Mouse (Mus musculus) liver, embryonic 15.5 days (tissue): Measurements from ENCODE around the gene Gm43552. TPM values are rescaled to one million over a fixed set of nuclear protein-coding genes. Genes with fewer than 3 reads are reported as not detected.

Source experiments
- ATAC-seq: fragments of 200-750 bp; cut with Nextera tagmentation; 2 replicates; pipeline ENCODE4 v1.8.0; 2017; ENCODE audit warnings: moderate number of reproducible peaks, mild to moderate bottlenecking, moderate library complexity; ENCODE audit not compliant: insufficient read depth
- H3K27ac ChIP-seq: fragments of 300-500 bp; sonication (generic); replicated peaks from 2 replicates; pipeline ENCODE4 v1.5.1; 2015; ENCODE audit warnings: mild to moderate bottlenecking, inconsistent platforms
- H3K27me3 ChIP-seq: fragments of 300-500 bp; sonication (generic); 2 replicates; pipeline ENCODE4 v1.6.1; 2015; ENCODE audit warnings: mild to moderate bottlenecking, inconsistent platforms
- H3K36me3 ChIP-seq: fragments of 300-500 bp; sonication (generic); replicated peaks from 2 replicates; pipeline ENCODE4 v1.6.1; 2015; ENCODE audit warnings: moderate library complexity, mild to moderate bottlenecking, inconsistent platforms
- H3K4me1 ChIP-seq: fragments of 300-500 bp; sonication (generic); replicated peaks from 2 replicates; pipeline ENCODE4 v1.6.1; 2015; ENCODE audit warnings: inconsistent platforms
- H3K4me2 ChIP-seq: fragments of 300-500 bp; sonication (generic); 2 replicates; pipeline ENCODE4 v1.6.1; 2015; ENCODE audit warnings: moderate library complexity, mild to moderate bottlenecking, inconsistent platforms
- H3K4me3 ChIP-seq: fragments of 300-500 bp; sonication (generic); replicated peaks from 2 replicates; pipeline ENCODE4 v1.5.1; 2015; ENCODE audit warnings: mild to moderate bottlenecking, inconsistent platforms
- H3K9ac ChIP-seq: fragments of 300-500 bp; sonication (generic); 2 replicates; pipeline ENCODE4 v1.6.1; 2015; ENCODE audit warnings: moderate library complexity, mild to moderate bottlenecking, inconsistent platforms
- H3K9me3 ChIP-seq: fragments of 300-500 bp; sonication (generic); replicated peaks from 2 replicates; pipeline ENCODE4 v1.6.1; 2016; ENCODE audit warnings: inconsistent platforms
- WGBS: fragments of 180-500 bp; shearing (Covaris S2); methylation state at CpG from one replicate; pipeline ENCODE4 v1.1.7; 2015; ENCODE audit warnings: mixed read lengths; ENCODE audit not compliant: insufficient replicate concordance; 5-methylcytosine and 5-hydroxymethylcytosine counted together
- polyA plus RNA-seq: library from polyadenylated mRNA; unstranded; fragments of >200 nt; fragmentation: Nextera tagmentation; extraction: Ambion mirVana; gene quantifications from 2 replicates; pipeline ENCODE4 v1.2.1, GENCODE M21; 2015

Gene Gm43552
- polyA plus RNA-seq, 1 experiment from 2014 or later: not detected

DNA sequence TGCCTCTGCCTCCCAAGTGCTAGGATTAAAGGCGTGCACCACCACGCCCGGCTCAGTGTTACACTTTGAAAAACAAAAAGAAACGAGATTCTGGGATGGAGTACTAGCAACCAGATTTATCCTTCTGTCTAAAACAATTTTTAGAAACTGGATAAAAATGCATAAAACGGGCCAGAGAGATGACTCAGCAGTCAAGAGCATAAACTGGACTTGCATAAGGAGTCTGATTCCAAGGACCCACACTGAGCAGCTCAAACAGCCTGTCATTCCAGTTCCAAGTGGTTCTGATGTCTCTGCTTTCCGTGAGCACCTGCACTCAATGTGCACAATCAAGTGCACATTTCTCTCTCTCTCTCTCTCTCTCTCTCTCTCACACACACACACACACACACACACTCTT is 22.9 kb downstream of the Gm43552 start:
- Histone ChIP-seq H3K9ac (no peak overlapping the region), H3K27me3 (no peaks in the 10 kb centered on the region), H3K9me3 (no peaks in the 10 kb centered on the region), H3K4me1 (no peaks in the 10 kb centered on the region), H3K27ac (no peak overlapping the region), H3K4me3 (no peak overlapping the region), H3K36me3 (peaks cover 16% of the 10 kb centered on the region), H3K4me2 (no peak overlapping the region)
- WGBS: 70% methylated on average over 6 of the region's 6 CpGs
- no peak for ATAC-seq

DNA sequence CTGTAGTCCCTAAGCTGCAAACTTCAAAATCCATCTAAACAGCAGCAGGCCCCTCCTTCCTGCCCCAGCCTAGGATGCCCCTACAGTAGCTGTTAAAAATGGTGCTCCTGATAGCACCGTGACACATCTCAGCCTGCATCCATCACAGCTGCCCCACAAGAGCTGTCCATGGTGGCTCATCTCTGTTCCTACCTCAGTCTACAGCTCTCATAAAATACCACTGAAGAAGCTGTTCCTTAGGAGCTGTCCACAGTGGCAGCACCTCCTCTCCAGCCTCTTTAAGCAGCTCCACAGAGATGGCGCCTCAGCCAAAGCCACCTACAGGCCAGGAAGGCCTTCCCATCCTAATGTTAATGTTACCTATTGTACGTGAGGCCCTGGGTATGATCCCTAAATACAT is 25.7 kb downstream of the Gm43552 start:
- WGBS: 67% methylated on average over 3 of the region's 3 CpGs
- H3K27me3 ChIP-seq: no peaks in the 10 kb centered on the region
- H3K4me3 ChIP-seq: no peak overlapping the region
- no peak overlapping the region for H3K9ac ChIP-seq
- H3K9me3 ChIP-seq: no peaks in the 10 kb centered on the region
- ATAC-seq: no peak
- no peak overlapping the region for H3K4me2 ChIP-seq
- H3K4me1 ChIP-seq: no peaks in the 10 kb centered on the region
- no peak overlapping the region for H3K27ac ChIP-seq
- H3K36me3 ChIP-seq: peaks cover 16% of the 10 kb centered on the region

DNA sequence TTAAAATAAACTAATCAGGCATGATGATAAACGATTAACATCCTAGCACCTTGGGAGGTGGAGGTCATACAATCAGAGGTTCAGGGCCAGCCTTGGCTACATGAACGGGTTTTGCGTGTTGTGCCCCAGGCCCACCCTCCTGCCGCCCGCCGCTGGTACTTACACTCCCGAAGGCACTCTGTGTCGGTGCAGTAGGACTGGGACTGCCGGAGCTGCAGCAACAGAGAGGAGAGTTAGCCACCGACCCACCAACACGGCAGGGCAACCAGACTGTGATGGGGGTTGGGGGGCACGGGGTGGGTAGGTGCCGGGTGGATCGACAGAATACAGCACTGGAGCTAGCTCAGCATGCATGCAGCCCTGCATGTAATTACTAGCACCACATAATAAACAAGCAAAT is 32.3 kb downstream of the Gm43552 start:
- no peak overlapping the region for H3K4me3 ChIP-seq
- H3K27ac ChIP-seq: no peak overlapping the region
- WGBS: 80% methylated on average over 14 of the region's 14 CpGs
- H3K4me2 ChIP-seq: no peak overlapping the region
- H3K4me1 ChIP-seq: no peaks in the 10 kb centered on the region
- no peak overlapping the region for H3K9ac ChIP-seq
- no peak for ATAC-seq
- H3K27me3 ChIP-seq: no peaks in the 10 kb centered on the region
- no peaks in the 10 kb centered on the region for H3K9me3 ChIP-seq
- no peaks in the 10 kb centered on the region for H3K36me3 ChIP-seq

DNA sequence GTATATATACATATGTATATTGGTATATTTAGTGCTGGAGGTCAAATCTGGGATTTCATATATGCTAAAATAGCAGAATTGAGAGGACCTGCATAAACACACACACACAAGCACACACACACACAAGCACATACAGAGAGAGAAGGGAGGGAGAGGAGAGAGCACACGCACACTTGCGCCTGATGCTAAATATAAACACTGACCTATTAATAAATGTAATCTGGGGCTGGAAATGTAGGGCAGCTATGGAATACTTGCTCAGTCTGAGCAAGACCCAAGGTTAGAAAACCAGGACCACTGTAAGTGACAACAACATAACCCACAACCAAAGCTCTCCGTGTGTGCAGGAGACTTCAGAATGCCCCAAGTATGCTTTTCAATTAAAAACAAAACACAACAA is 33.2 kb downstream of the Gm43552 start:
- H3K9me3 ChIP-seq: no peaks in the 10 kb centered on the region
- ATAC-seq: no peak
- H3K4me1 ChIP-seq: no peaks in the 10 kb centered on the region
- H3K4me2 ChIP-seq: no peak overlapping the region
- H3K9ac ChIP-seq: no peak overlapping the region
- no peaks in the 10 kb centered on the region for H3K27me3 ChIP-seq
- no peak overlapping the region for H3K27ac ChIP-seq
- no peaks in the 10 kb centered on the region for H3K36me3 ChIP-seq
- 73% methylated on average over 3 of the region's 3 CpGs for WGBS
- H3K4me3 ChIP-seq: no peak overlapping the region

DNA sequence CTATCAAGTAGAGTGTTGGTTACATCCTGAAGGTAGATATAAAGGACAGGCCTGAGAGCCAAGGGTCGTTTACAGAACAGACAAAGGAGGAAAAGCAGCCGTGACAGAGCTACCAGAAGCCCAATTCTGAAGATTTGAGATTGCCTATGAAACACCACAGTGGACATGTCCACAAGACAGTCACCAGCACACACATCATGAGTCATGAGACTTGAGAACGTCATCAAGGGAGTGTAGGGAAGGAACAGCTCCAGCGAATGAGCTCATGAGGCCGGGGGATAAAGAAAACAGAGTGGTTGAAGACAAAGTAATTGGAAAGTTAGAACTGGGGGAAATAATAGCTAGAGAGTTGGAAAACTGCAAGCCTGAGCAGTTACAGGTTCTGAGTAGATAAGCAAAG is 34.8 kb downstream of the Gm43552 start:
- Histone ChIP-seq H3K4me1 (no peaks in the 10 kb centered on the region), H3K4me2 (no peak overlapping the region), H3K9ac (no peak overlapping the region), H3K27me3 (no peaks in the 10 kb centered on the region), H3K4me3 (no peak overlapping the region), H3K9me3 (no peaks in the 10 kb centered on the region), H3K36me3 (no peaks in the 10 kb centered on the region), H3K27ac (no peak overlapping the region)
- ATAC-seq: no peak
- WGBS: 58% methylated on average over 5 of the region's 5 CpGs

DNA sequence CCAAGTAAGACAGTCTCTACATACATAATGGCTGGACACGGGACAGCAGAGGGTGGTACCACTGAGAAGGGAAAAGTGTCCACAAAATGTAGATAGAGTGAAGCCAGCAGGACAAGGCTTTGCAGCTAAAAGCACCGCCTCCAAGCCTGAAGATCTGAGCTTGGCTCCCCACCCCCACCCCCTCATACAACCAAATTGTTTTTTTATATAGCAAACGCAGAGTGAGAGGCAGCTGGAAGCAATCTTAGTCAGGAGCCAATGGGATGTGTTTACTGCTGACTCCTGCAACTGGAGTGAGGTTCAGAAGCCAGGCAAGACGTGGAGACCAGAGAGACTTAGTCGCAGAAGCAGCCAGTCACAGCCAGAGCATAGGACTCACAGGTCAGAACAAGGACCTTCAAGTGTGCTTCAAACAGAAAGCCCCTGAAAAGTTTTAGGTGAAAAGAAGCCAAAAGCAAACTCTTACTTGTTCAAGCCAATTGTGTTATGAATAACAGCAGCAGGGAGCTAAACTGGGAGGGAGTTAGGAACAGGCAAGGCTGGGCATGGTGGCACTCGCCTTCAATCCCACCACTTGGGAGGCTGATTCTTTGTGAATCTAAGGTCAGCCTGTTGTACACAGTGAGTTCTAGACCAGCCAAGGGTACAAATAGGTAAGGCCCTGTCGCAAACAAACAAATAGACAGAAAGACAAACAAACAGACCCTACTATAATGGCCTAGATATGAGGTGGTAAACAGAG is 35.4 kb downstream of the Gm43552 start:
- H3K4me3 ChIP-seq: no peak overlapping the region
- no peak overlapping the region for H3K9ac ChIP-seq
- H3K27ac ChIP-seq: no peak overlapping the region
- 62% methylated on average over 7 of the region's 7 CpGs for WGBS
- no peaks in the 10 kb centered on the region for H3K36me3 ChIP-seq
- no peaks in the 10 kb centered on the region for H3K27me3 ChIP-seq
- H3K4me2 ChIP-seq: no peak overlapping the region
- no peaks in the 10 kb centered on the region for H3K4me1 ChIP-seq
- ATAC-seq: no peak
- no peaks in the 10 kb centered on the region for H3K9me3 ChIP-seq

DNA sequence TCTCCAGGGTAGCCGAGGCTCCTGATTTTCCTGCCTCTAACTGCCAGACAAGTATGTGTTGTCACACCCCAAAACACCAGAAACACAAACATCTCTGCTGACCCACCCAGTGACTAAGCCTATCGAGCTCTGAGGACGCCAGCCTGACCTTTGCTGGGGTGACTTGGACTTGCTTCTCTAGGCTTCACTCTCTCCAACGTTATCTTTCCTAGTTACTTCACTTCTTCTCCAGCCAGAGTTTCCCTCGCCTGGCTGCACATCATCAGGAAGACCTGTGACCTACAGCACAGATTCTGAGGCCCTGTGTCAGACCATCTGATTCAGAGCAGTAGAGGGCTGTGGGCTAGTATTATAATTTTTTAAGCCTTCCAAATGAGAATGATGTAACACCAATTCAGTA is 37.9 kb downstream of the Gm43552 start:
- H3K27me3 ChIP-seq: no peaks in the 10 kb centered on the region
- ATAC-seq: no peak
- WGBS: 46% methylated on average over 5 of the region's 5 CpGs

DNA sequence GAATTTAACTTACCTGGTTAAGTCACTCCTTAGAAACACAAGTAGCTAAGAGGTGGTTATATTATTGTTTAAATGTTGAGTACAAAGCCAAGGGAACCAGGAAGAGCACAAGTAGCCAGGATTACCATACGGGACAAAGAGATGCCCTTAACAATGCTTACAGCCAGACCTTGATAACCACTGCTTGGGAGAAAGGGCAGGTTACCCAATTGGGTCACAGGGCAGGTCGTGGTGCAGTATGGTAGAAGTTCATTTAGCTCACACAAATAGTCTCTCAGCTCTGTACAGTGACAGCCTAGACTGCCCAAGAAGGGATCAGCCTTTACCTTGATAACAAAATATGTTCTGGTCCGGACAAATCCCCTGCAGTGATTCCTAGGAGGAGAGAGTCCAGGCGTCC is 43.7 kb downstream of the Gm43552 start:
- ATAC-seq: no peak

More for the DNA sequence above, 37.9 kb downstream of the Gm43552 start:
- no peaks in the 10 kb centered on the region for H3K4me1 ChIP-seq
- H3K27ac ChIP-seq: no peak overlapping the region
- H3K36me3 ChIP-seq: peaks cover 4% of the 10 kb centered on the region; the same call in 1 of the 2 replicates
- H3K9me3 ChIP-seq: no peaks in the 10 kb centered on the region
- H3K4me2 ChIP-seq: no peak overlapping the region
- H3K4me3 ChIP-seq: no peak overlapping the region
- H3K9ac ChIP-seq: no peak overlapping the region

DNA sequence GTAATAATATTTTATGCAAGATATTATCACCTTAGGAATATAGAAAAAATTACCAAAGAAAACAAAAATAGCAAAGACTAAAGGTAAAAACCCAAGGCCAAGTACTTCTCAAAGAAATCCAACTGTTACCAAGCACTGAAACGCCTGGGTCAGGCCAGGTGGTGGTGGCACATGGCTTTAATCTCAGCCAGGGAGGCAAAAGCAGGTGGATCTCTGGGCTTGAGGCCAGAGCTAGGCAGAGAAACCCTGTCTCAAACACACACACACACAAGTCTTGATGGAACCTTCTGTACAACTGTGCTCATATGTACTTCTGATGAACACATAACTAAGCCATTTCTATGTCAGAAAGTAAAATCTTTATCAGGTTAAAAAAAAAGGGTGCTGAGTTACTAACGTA is 44.8 kb downstream of the Gm43552 start:
- no peaks in the 10 kb centered on the region for H3K27me3 ChIP-seq
- H3K9me3 ChIP-seq: no peaks in the 10 kb centered on the region
- no peaks in the 10 kb centered on the region for H3K4me1 ChIP-seq
- no peak overlapping the region for H3K9ac ChIP-seq
- no peak overlapping the region for H3K4me2 ChIP-seq
- H3K4me3 ChIP-seq: no peak overlapping the region
- 66% methylated on average over 2 of the region's 2 CpGs for WGBS
- H3K27ac ChIP-seq: no peak overlapping the region
- H3K36me3 ChIP-seq: peaks cover 4% of the 10 kb centered on the region; the same call in 1 of the 2 replicates
- no peak for ATAC-seq

More for the DNA sequence above, 43.7 kb downstream of the Gm43552 start:
- H3K9ac ChIP-seq: no peak overlapping the region
- H3K9me3 ChIP-seq: no peaks in the 10 kb centered on the region
- no peaks in the 10 kb centered on the region for H3K4me1 ChIP-seq
- H3K4me2 ChIP-seq: no peak overlapping the region
- H3K4me3 ChIP-seq: no peak overlapping the region
- H3K27ac ChIP-seq: no peak overlapping the region
- WGBS: 66% methylated on average over 4 of the region's 4 CpGs
- H3K36me3 ChIP-seq: peaks cover 4% of the 10 kb centered on the region; the same call in 1 of the 2 replicates
- no peaks in the 10 kb centered on the region for H3K27me3 ChIP-seq

DNA sequence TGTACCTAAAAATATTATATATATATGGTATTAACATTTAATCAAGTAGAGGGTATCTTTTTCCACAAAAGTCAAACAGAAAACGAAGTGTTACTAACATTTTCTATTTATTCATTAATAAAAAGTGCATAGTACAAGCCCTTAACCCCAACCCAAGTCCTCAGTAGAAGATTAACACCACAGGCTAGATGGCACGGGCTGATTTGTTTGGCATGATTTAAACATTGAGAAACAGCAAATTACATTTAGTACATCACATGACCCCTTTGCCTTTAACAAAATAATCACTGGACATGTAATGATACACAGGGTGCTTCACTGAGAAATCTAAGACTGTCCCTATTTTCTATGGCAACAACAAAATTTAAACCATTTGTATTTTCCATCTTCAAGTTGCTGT is 45.9 kb downstream of the Gm43552 start:
- no peak for ATAC-seq
- 57% methylated on average over 2 of the region's 2 CpGs for WGBS
- Histone ChIP-seq H3K27ac (no peak overlapping the region), H3K4me3 (no peak overlapping the region), H3K4me2 (no peak overlapping the region), H3K4me1 (no peaks in the 10 kb centered on the region), H3K36me3 (peaks cover 4% of the 10 kb centered on the region; the same call in 1 of the 2 replicates), H3K9me3 (no peaks in the 10 kb centered on the region), H3K27me3 (no peaks in the 10 kb centered on the region), H3K9ac (no peak overlapping the region)

DNA sequence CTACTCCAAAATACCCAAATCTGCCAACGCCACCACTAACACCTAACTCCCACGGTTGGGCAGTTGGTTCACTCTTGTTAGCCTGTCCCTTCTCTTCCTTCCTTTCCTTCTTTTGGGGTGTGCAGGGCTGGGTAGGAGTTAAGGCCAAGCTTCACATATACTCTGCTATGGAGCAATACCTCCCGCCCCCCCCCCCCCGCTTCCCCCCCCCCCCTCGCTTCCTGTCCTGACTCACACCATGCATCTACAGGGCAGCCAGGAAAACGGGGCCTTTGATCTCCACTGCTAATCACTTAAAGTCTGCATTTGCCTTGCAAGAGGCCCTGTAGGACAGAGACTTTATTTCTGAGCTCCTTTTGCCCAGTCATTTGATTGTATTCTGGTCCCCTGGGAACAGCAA is 47.7 kb downstream of the Gm43552 start:
- Histone ChIP-seq H3K9ac (no peak overlapping the region), H3K4me2 (no peak overlapping the region), H3K36me3 (no peaks in the 10 kb centered on the region; the same call in 1 of the 2 replicates), H3K9me3 (no peaks in the 10 kb centered on the region), H3K27ac (no peak overlapping the region), H3K4me1 (no peaks in the 10 kb centered on the region), H3K27me3 (no peaks in the 10 kb centered on the region), H3K4me3 (no peak overlapping the region)
- WGBS: 65% methylated on average over 2 of the region's 6 CpGs
- no peak for ATAC-seq

DNA sequence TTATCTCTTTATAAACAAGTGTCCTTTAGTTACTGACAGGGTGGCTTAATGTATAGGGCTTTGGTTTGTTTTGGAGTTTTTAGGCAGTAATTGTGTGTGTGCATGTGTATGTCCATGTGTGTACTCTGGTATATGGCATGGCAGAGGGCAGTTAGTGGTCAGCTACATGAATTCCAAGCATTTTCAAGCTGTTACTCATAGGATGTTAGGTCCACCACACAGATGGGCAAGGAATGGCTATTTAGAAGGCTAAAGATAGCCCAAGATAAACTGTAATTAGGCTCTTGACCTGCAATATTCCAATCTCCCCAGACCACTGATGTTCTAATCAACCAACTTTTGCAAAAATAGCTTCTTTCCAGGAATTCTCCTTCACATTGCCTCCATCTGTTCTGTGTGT is 54.6 kb downstream of the Gm43552 start:
- no peak overlapping the region for H3K9ac ChIP-seq
- H3K4me1 ChIP-seq: peaks cover 24% of the 10 kb centered on the region
- no peak overlapping the region for H3K4me2 ChIP-seq
- ATAC-seq: no peak
- H3K36me3 ChIP-seq: no peaks in the 10 kb centered on the region
- no peak overlapping the region for H3K4me3 ChIP-seq
- no peaks in the 10 kb centered on the region for H3K9me3 ChIP-seq
- H3K27ac ChIP-seq: no peak overlapping the region
- peaks cover 4% of the 10 kb centered on the region; the same call in 1 of the 2 replicates for H3K27me3 ChIP-seq
